Mouse (Mus musculus) gastrocnemius, adult 18-20 months (tissue): ENCODE measurements around the gene 1700057G04Rik. TPM values are rescaled to one million over a fixed set of nuclear protein-coding genes. Genes with fewer than 3 reads are reported as not detected.
"Not testable (repeated sequence)": the region's sequence is repeated elsewhere in the genome, so short reads cannot be mapped to it uniquely, and the experiment has no call there.

Experiments
- DNase-seq: peaks from one replicate; pipeline ENCODE4 v3.0.0; 2021; ENCODE audit warnings: low spot score
- total RNA-seq, 2 experiments: library from RNA; stranded (reverse); gene quantifications; 2 replicates each; pipeline ENCODE4 v1.2.3; 2021

1700057G04Rik gene
- total RNA-seq, 2 experiments from 2014 or later = not detected

GRCm38 (mm10) chr9:92301213-92301612 is 8.0 kb upstream of the 1700057G04Rik start:
- no peak for DNase-seq

GRCm38 (mm10) chr9:92305075-92305474 is 4.1 kb upstream of the 1700057G04Rik start:
- no peak for DNase-seq

- DNase-seq = no peak
Observed at GRCm38 (mm10) chr9:92305620-92306220, 3.5 kb upstream of the 1700057G04Rik start.

- DNase-seq = no peak
Observed at GRCm38 (mm10) chr9:92316791-92317190, 7.6 kb downstream of the 1700057G04Rik start.

GRCm38 (mm10) chr9:92325936-92326335 is 16.8 kb downstream of the 1700057G04Rik start:
- DNase-seq = not testable (repeated sequence)

GRCm38 (mm10) chr9:92326813-92327212 is 17.6 kb downstream of the 1700057G04Rik start:
- DNase-seq = no peak

GRCm38 (mm10) chr9:92331383-92331782 is 22.2 kb downstream of the 1700057G04Rik start:
- DNase-seq = no peak

GRCm38 (mm10) chr9:92334845-92335244 is 25.7 kb downstream of the 1700057G04Rik start:
- no peak for DNase-seq

GRCm38 (mm10) chr9:92335277-92335818 is 26.2 kb downstream of the 1700057G04Rik start:
- no peak for DNase-seq

GRCm38 (mm10) chr9:92337063-92337462 is 27.9 kb downstream of the 1700057G04Rik start:
- DNase-seq = no peak

- DNase-seq = no peak
Observed at GRCm38 (mm10) chr9:92337661-92338060, 28.5 kb downstream of the 1700057G04Rik start.

GRCm38 (mm10) chr9:92338954-92339353 is 29.8 kb downstream of the 1700057G04Rik start:
- no peak for DNase-seq

GRCm38 (mm10) chr9:92351924-92352323 is 42.7 kb downstream of the 1700057G04Rik start:
- no peak for DNase-seq

- no peak for DNase-seq
Observed at GRCm38 (mm10) chr9:92353306-92353705, 44.1 kb downstream of the 1700057G04Rik start.

GRCm38 (mm10) chr9:92360691-92361310 is 51.6 kb downstream of the 1700057G04Rik start:
- no peak for DNase-seq

GRCm38 (mm10) chr9:92363478-92363877 is 54.3 kb downstream of the 1700057G04Rik start:
- DNase-seq = no peak

- DNase-seq = no peak
Observed at GRCm38 (mm10) chr9:92368920-92369319, 59.7 kb downstream of the 1700057G04Rik start.

GRCm38 (mm10) chr9:92373896-92374295 is 64.7 kb downstream of the 1700057G04Rik start:
- no peak for DNase-seq

- no peak for DNase-seq
Observed at GRCm38 (mm10) chr9:92374705-92375199, 65.6 kb downstream of the 1700057G04Rik start.

GRCm38 (mm10) chr9:92375378-92375777 is 66.2 kb downstream of the 1700057G04Rik start:
- DNase-seq = no peak

GRCm38 (mm10) chr9:92377967-92378366 is 68.8 kb downstream of the 1700057G04Rik start:
- peak; percentile 24 for DNase-seq

GRCm38 (mm10) chr9:92379240-92379639 is 70.1 kb downstream of the 1700057G04Rik start:
- no peak for DNase-seq

GRCm38 (mm10) chr9:92383415-92383814 is 74.2 kb downstream of the 1700057G04Rik start:
- DNase-seq = no peak
